Mouse (Mus musculus) myocyte (in vitro differentiated cells): ENCODE data around the gene Tcl1b2. TPM values are rescaled to one million over a fixed set of nuclear protein-coding genes. Genes with fewer than 3 reads are reported as not detected.

Source experiments
- H3K27me3 ChIP-seq: one replicate; pipeline ENCODE4 v1.6.1; 2011; ENCODE audit not compliant: control insufficient read depth, insufficient read depth, insufficient read length
- H3K36me3 ChIP-seq: one replicate; pipeline ENCODE4 v1.6.1; 2011; ENCODE audit not compliant: control insufficient read depth, insufficient read depth
- H3K4me2 ChIP-seq: one replicate; pipeline ENCODE4 v1.6.1; 2011; ENCODE audit warnings: low read depth, control low read depth
- H3K4me3 ChIP-seq: one replicate; pipeline ENCODE4 v1.5.1; 2011; ENCODE audit warnings: mild to moderate bottlenecking, control low read depth, moderate library complexity
- H3K79me2 ChIP-seq: one replicate; pipeline ENCODE4 v1.6.1; 2011; ENCODE audit not compliant: control insufficient read depth, insufficient read depth
- H3ac ChIP-seq: one replicate; pipeline ENCODE4 v1.6.1; 2011; ENCODE audit not compliant: control insufficient read depth, insufficient read length
- CEBPB ChIP-seq: IDR thresholded peaks from 2 replicates; pipeline ENCODE4 v1.6.1; 2011; ENCODE audit warnings: mild to moderate bottlenecking, moderate library complexity; ENCODE audit not compliant: poor library complexity, insufficient read depth, severe bottlenecking
- E2F4 ChIP-seq: IDR thresholded peaks from one replicate; pipeline ENCODE4 v1.6.1; 2011; ENCODE audit warnings: mild to moderate bottlenecking, control low read depth, moderate library complexity; ENCODE audit not compliant: insufficient read depth
- MAX ChIP-seq: IDR thresholded peaks from one replicate; pipeline ENCODE4 v1.6.1; 2011; ENCODE audit warnings: low read depth, mild to moderate bottlenecking, control low read depth
- MYOD1 ChIP-seq, 3 experiments: IDR thresholded peaks; one replicate each; pipeline ENCODE4 v1.6.1; 2011; ENCODE audit warnings: control low read depth in 2 of 3, low read depth in 2 of 3, mild to moderate bottlenecking in 2 of 3, moderate library complexity in 1 of 3; ENCODE audit not compliant: insufficient read length in 2 of 3, control insufficient read depth in 1 of 3
- MYOG ChIP-seq, 3 experiments: IDR thresholded peaks; one replicate each; pipeline ENCODE4 v1.6.1; 2011; ENCODE audit warnings: control low read depth in 2 of 3, low read depth in 2 of 3, mild to moderate bottlenecking in 2 of 3; ENCODE audit not compliant: insufficient read length in 2 of 3, control insufficient read depth in 1 of 3, insufficient read depth in 1 of 3
- POLR2A ChIP-seq: IDR thresholded peaks from one replicate; pipeline ENCODE4 v1.6.1; 2011; ENCODE audit warnings: low read depth, mild to moderate bottlenecking, control low read depth, moderate library complexity; ENCODE audit not compliant: insufficient read length
- POLR2AphosphoS2 ChIP-seq: IDR thresholded peaks from one replicate; pipeline ENCODE4 v1.6.1; 2011; ENCODE audit warnings: low read depth, control low read depth; ENCODE audit not compliant: insufficient read length
- REST ChIP-seq: IDR thresholded peaks from one replicate; pipeline ENCODE4 v1.6.1; 2011; ENCODE audit warnings: mild to moderate bottlenecking, control low read depth, moderate library complexity; ENCODE audit not compliant: insufficient read depth, insufficient read length
- SRF ChIP-seq: IDR thresholded peaks from one replicate; pipeline ENCODE4 v1.6.1; 2011; ENCODE audit warnings: low read depth; ENCODE audit not compliant: control insufficient read depth, insufficient read length
- TCF12 ChIP-seq: IDR thresholded peaks from one replicate; pipeline ENCODE4 v1.6.1; 2011; ENCODE audit warnings: mild to moderate bottlenecking, control low read depth; ENCODE audit not compliant: poor library complexity, insufficient read depth, severe bottlenecking
- TCF3 ChIP-seq: IDR thresholded peaks from one replicate; pipeline ENCODE4 v1.6.1; 2011; ENCODE audit warnings: low read depth, control low read depth; ENCODE audit not compliant: insufficient read length
- USF1 ChIP-seq: IDR thresholded peaks from one replicate; pipeline ENCODE4 v1.6.1; 2011; ENCODE audit warnings: low read depth, mild to moderate bottlenecking, control low read depth, moderate library complexity
- polyA plus RNA-seq: library from polyadenylated mRNA; unstranded; fragments of >200 nt; fragmentation: generic; extraction: Trizol; gene quantifications from one replicate; pipeline ENCODE4 v1.2.1, GENCODE M21; 2012; ENCODE audit warnings: missing spikeins

The Tcl1b2 gene
- polyA plus RNA-seq, 1 experiment = not detected

- Histone ChIP-seq H3K27me3 (peaks cover 17% of the 10 kb centered on the region), H3K79me2 (no peaks in the 10 kb centered on the region), H3K4me2 (no peak overlapping the region), H3ac (no peak overlapping the region), H3K4me3 (no peak overlapping the region), H3K36me3 (no peaks in the 10 kb centered on the region)
- TF ChIP-seq MYOD1 (IDR thresholded peaks at IDR 0.05; ENCODE audit: control insufficient read depth in 1 of 3, insufficient read length in 2 of 3, low read depth in 2 of 3) (no peak), CEBPB (no peak), REST (no peak), E2F4 (no peak), POLR2AphosphoS2 (no peak), TCF3 (no peak)
These were observed 36.4 kb upstream of the Tcl1b2 start for GRCm38 (mm10) chr12:105109406-105109805.

DNA sequence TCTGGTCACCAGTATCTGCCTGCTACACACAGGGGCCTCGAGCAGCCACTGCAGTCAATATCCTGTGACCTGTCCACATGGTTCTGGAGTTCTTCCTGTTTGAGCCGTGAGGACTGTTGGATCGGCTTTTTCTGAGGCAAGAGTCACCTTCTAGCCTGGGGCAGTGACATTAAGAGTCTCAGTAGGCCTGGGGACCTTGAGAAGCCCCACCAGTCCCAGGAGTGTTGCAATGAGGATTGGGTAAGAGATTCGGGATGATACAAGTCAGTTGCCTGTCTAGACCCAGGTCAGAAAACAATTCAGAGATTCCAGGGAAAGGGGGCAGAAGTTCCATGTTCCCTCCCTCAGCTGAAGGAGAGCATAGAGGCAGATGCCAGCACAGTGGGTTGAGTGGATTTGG is 36.0 kb upstream of the Tcl1b2 start:
- no peak for TF ChIP-seq TCF12
- no peak for TF ChIP-seq CEBPB
- TF ChIP-seq E2F4 = no peak
- TF ChIP-seq USF1 = no peak
- TF ChIP-seq SRF = no peak
- TF ChIP-seq REST = no peak
- no peak for TF ChIP-seq POLR2A
- no peak for TF ChIP-seq MAX
- no peak for TF ChIP-seq TCF3
- TF ChIP-seq POLR2AphosphoS2 = no peak
- TF ChIP-seq MYOD1 (IDR thresholded peaks at IDR 0.05; ENCODE audit: control insufficient read depth in 1 of 3, insufficient read length in 2 of 3, low read depth in 2 of 3) = no peak
- no peak for TF ChIP-seq MYOG (IDR thresholded peaks at IDR 0.05; ENCODE audit: control insufficient read depth in 1 of 3, insufficient read depth in 1 of 3, insufficient read length in 2 of 3, low read depth in 2 of 3)
- Histone ChIP-seq H3K27me3 (peaks cover 17% of the 10 kb centered on the region), H3ac (no peak overlapping the region), H3K36me3 (no peaks in the 10 kb centered on the region), H3K4me2 (no peak overlapping the region), H3K79me2 (no peaks in the 10 kb centered on the region), H3K4me3 (no peak overlapping the region)

GRCm38 (mm10) chr12:105112321-105112988 is 33.4 kb upstream of the Tcl1b2 start:
- Histone ChIP-seq H3ac (no peak overlapping the region), H3K79me2 (no peaks in the 10 kb centered on the region), H3K27me3 (peaks cover 16% of the 10 kb centered on the region), H3K36me3 (no peaks in the 10 kb centered on the region), H3K4me3 (no peak overlapping the region), H3K4me2 (no peak overlapping the region)
- TF ChIP-seq E2F4 = no peak
- no peak for TF ChIP-seq MAX
- no peak for TF ChIP-seq POLR2A
- TF ChIP-seq CEBPB = no peak
- TF ChIP-seq MYOD1 (IDR thresholded peaks at IDR 0.05; ENCODE audit: control insufficient read depth in 1 of 3, insufficient read length in 2 of 3, low read depth in 2 of 3) = no peak
- TF ChIP-seq SRF = no peak
- no peak for TF ChIP-seq POLR2AphosphoS2
- no peak for TF ChIP-seq REST
- TF ChIP-seq TCF12 = no peak
- no peak for TF ChIP-seq TCF3
- TF ChIP-seq USF1 = no peak
- no peak for TF ChIP-seq MYOG (IDR thresholded peaks at IDR 0.05; ENCODE audit: control insufficient read depth in 1 of 3, insufficient read depth in 1 of 3, insufficient read length in 2 of 3, low read depth in 2 of 3)

GRCm38 (mm10) chr12:105116648-105117047 is 29.2 kb upstream of the Tcl1b2 start:
- H3K4me2 ChIP-seq = no peak overlapping the region
- H3K36me3 ChIP-seq = no peaks in the 10 kb centered on the region
- no peak overlapping the region for H3K4me3 ChIP-seq
- H3K79me2 ChIP-seq = no peaks in the 10 kb centered on the region
- peaks cover 21% of the 10 kb centered on the region for H3K27me3 ChIP-seq
- no peak overlapping the region for H3ac ChIP-seq
- TF ChIP-seq USF1 = no peak
- TF ChIP-seq POLR2A = no peak
- no peak for TF ChIP-seq TCF3
- TF ChIP-seq POLR2AphosphoS2 = no peak
- no peak for TF ChIP-seq MYOD1 (IDR thresholded peaks at IDR 0.05; ENCODE audit: control insufficient read depth in 1 of 3, insufficient read length in 2 of 3, low read depth in 2 of 3)
- TF ChIP-seq REST = no peak
- TF ChIP-seq SRF = no peak
- TF ChIP-seq MYOG (IDR thresholded peaks at IDR 0.05; ENCODE audit: control insufficient read depth in 1 of 3, insufficient read depth in 1 of 3, insufficient read length in 2 of 3, low read depth in 2 of 3) = no peak
- no peak for TF ChIP-seq E2F4
- TF ChIP-seq MAX = no peak
- TF ChIP-seq CEBPB = no peak

DNA sequence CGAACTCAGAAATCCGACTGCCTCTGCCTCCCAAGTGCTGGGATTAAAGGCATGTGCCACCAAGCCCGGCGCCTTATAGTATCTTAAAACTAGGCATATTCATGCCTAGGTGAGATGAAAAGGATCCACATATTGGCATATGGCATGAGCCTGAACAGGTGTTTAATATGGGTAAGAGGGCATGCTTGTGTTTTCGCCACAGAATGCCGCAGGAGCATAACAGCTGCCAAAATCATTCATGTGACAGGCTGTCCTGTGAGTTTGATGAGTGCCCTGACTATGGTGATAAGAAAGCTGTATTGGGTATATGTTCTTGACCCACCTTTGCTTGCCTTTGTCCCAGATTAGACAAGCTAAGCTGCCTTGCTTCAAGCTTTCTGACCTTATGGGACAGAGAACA is 20.5 kb upstream of the Tcl1b2 start:
- Histone ChIP-seq H3K4me2 (no peak overlapping the region), H3ac (no peak overlapping the region), H3K79me2 (no peaks in the 10 kb centered on the region), H3K27me3 (peaks cover under 1% of the 10 kb centered on the region), H3K4me3 (no peak overlapping the region), H3K36me3 (no peaks in the 10 kb centered on the region)
- TF ChIP-seq MYOD1 (IDR thresholded peaks at IDR 0.05; ENCODE audit: control insufficient read depth in 1 of 3, insufficient read length in 2 of 3, low read depth in 2 of 3) (peak in 1 of 3 experiments; percentile 10), TCF3 (no peak)
